Mouse (Mus musculus) heart, adult 2 months (tissue): ENCODE data around the gene Gnb1l. TPM values are rescaled to one million over a fixed set of nuclear protein-coding genes. Genes with fewer than 3 reads are reported as not detected.

ENCODE experiments used
- DNase-seq, 2 experiments: peaks; one replicate each; pipeline ENCODE4 v3.0.0; 2021
- H3K27ac ChIP-seq: fragments of 200-600 bp; 2 replicates; pipeline ENCODE4 v1.8.1; 2022
- H3K27me3 ChIP-seq: fragments of 200-500 bp; 2 replicates; pipeline ENCODE4 v1.6.1; 2012; ENCODE audit warnings: mild to moderate bottlenecking, low read length, inconsistent platforms, mixed read lengths; ENCODE audit not compliant: control insufficient read depth, insufficient read depth
- H3K36me3 ChIP-seq: fragments of 200-500 bp; 2 replicates; pipeline ENCODE4 v1.6.1; 2012; ENCODE audit warnings: low read length, inconsistent platforms; ENCODE audit not compliant: control insufficient read depth, insufficient read depth
- H3K4me1 ChIP-seq: fragments of 200-500 bp; 2 replicates; pipeline ENCODE4 v1.6.1; 2011; ENCODE audit warnings: low read length; ENCODE audit not compliant: control insufficient read depth, insufficient read depth
- H3K4me3 ChIP-seq: fragments of 200-600 bp; 2 replicates; pipeline ENCODE4 v1.8.1; 2022
- H3K79me2 ChIP-seq: fragments of 200-500 bp; replicated peaks from 2 replicates; pipeline ENCODE4 v1.6.1; 2012; ENCODE audit warnings: mild to moderate bottlenecking, inconsistent platforms, low read length, moderate library complexity, mixed read lengths; ENCODE audit not compliant: control insufficient read depth, insufficient read depth
- H3K9ac ChIP-seq: fragments of 200-500 bp; 2 replicates; pipeline ENCODE4 v1.6.1; 2012; ENCODE audit warnings: low read depth, mild to moderate bottlenecking, control low read depth, inconsistent platforms, low read length, mixed read lengths
- CTCF ChIP-seq: fragments of 200-600 bp; IDR thresholded peaks from 2 replicates; pipeline ENCODE4 v1.8.1; 2022; ENCODE audit warnings: antibody characterized with exemption, mild to moderate bottlenecking, moderate library complexity
- EP300 ChIP-seq: fragments of 200-500 bp; IDR thresholded peaks from 2 replicates; pipeline ENCODE4 v1.6.1; 2011; ENCODE audit warnings: low read depth, low read length, control low read depth; ENCODE audit not compliant: insufficient read depth
- POLR2A ChIP-seq: fragments of 200-500 bp; IDR thresholded peaks from 2 replicates; pipeline ENCODE4 v1.6.1; 2011; ENCODE audit warnings: mild to moderate bottlenecking, low read depth, low read length, control low read depth; ENCODE audit not compliant: insufficient read depth
- WGBS: fragments of 180-500 bp; shearing (Covaris S2); methylation state at CpG from one replicate; pipeline ENCODE4 v1.1.7; 2018; 5-methylcytosine and 5-hydroxymethylcytosine counted together
- intact Hi-C: fragments of 180-260 bp; cut with DNase I; formaldehyde crosslinking; loops from one replicate; pipeline ENCODE4 v1.15.1; 2025
- polyA plus RNA-seq: library from polyadenylated mRNA; depleted of rRNA; stranded (reverse); fragments of >200 nt; gene quantifications from 2 replicates; pipeline ENCODE4 v1.2.3, GENCODE M21; 2012
- total RNA-seq, 2 experiments: library from RNA; stranded (reverse); gene quantifications; 2 replicates each; pipeline ENCODE4 v1.2.3; 2021

Gene Gnb1l
- total and polyA plus RNA-seq, 3 experiments = 5.3 to 8.5 (median 7.4) TPM

DNA sequence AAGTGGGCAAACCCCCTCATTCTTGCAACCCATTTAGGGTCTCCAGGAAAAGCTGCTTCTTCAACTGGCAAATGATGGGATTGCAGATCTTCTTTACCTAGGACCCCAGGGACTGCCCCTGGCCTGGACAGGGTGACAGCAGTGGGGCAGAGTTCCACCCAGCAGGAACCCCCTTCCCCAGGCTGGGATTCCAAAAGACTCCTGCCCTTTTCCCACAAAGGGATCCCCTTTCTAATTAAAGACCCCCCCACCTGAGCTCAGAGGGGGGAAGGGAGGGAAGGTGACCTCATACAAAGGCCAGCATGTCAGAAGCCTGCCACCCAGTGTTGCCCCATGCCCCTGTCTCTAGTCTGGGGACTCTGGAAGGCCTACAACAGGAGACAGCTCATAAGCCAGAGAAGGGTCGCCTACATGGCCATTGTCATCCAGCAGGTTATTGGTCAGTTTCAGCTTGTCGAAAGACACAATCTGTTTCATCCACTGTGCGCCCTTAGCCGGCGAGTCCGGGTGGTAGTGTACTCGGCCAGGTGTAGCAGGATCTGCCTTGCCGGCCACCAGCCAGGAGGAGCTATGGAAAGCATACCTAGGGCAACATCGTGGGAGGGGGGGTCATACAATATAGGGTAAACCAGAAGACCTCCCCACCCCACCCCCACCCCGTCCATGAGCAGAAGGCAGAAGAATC, 85.3 kb downstream of the Gnb1l start:
- no peak for DNase-seq
- no peak overlapping the region for H3K4me3 ChIP-seq
- 69% methylated on average over 10 of the region's 10 CpGs for WGBS
- H3K36me3 ChIP-seq = no peaks in the 10 kb centered on the region
- H3K9ac ChIP-seq = no peak overlapping the region
- peaks cover 39% of the 10 kb centered on the region for H3K27me3 ChIP-seq
- no peak overlapping the region for H3K27ac ChIP-seq
- peaks cover 2% of the 10 kb centered on the region; the same call in 1 of the 2 replicates for H3K4me1 ChIP-seq
- TF ChIP-seq POLR2A = no peak
- TF ChIP-seq EP300 = no peak
- no peak for TF ChIP-seq CTCF
- no peaks in the 10 kb centered on the region for H3K79me2 ChIP-seq
- intact Hi-C loops = no loop called here

DNA sequence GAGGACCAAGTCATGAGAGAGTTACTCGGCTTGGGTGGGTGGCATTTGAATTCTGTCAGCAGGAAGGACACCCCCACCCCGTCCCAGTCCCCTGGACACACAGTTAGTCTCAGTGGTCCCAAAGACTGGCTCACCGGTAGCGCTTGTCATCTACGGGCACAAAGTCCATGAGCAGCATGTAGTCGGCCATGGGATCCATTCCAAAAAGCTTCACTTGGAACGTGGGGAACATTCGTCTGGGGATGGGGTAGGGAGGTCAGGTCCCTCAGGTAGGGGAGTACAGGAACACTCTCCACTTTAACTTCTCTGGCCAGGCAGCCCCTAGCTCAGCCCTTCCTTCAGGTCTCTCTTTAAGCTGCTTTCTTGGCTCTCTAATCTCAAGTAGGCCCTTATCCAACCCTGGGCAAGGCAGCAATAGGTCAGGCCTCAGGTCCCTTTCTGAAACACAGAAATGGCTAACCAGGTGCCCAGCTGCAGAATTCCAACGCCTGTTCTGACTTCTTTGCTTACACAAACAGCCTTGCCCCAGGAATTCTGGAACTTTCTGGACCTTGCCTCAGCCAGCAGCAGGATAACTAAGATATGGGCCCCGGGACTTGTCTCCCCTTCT, 86.5 kb downstream of the Gnb1l start:
- Histone ChIP-seq H3K27me3 (peaks cover 40% of the 10 kb centered on the region), H3K27ac (no peak overlapping the region), H3K36me3 (no peaks in the 10 kb centered on the region), H3K4me3 (no peak overlapping the region), H3K9ac (no peak overlapping the region), H3K79me2 (no peaks in the 10 kb centered on the region), H3K4me1 (peaks cover 2% of the 10 kb centered on the region; the same call in 1 of the 2 replicates)
- DNase-seq = no peak
- TF ChIP-seq EP300 = no peak
- no peak for TF ChIP-seq CTCF
- no peak for TF ChIP-seq POLR2A
- 84% methylated on average over 10 of the region's 10 CpGs for WGBS
- intact Hi-C loops = no loop called here

DNA sequence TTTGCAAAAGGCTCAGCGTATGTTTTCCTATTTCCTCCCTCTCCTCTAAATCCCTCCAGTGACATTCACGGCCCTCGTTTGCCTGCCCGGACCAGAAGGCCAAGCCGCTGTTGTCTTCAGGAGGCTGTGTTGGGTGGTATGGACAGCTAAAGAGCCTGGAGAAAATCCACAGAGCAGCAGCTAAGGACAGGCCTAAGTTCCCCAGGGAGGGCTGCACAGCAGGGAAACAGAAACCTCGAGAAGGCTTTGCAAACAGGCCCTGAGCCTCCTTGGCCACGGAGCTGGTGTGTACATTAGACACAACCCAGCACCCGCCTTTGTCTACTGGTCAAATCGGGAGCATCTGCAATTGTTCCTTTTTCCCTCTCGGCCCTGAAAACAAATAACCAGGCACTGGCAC, 87.2 kb downstream of the Gnb1l start:
- WGBS = 63% methylated on average over 10 of the region's 10 CpGs
- Histone ChIP-seq H3K36me3 (no peaks in the 10 kb centered on the region), H3K4me1 (peaks cover 2% of the 10 kb centered on the region; the same call in 1 of the 2 replicates), H3K4me3 (no peak overlapping the region), H3K27me3 (peaks cover 43% of the 10 kb centered on the region), H3K79me2 (no peaks in the 10 kb centered on the region), H3K27ac (no peak overlapping the region), H3K9ac (no peak overlapping the region)
- TF ChIP-seq CTCF (no peak), EP300 (no peak), POLR2A (no peak)
- intact Hi-C loops = no loop called here
- DNase-seq = no peak

DNA sequence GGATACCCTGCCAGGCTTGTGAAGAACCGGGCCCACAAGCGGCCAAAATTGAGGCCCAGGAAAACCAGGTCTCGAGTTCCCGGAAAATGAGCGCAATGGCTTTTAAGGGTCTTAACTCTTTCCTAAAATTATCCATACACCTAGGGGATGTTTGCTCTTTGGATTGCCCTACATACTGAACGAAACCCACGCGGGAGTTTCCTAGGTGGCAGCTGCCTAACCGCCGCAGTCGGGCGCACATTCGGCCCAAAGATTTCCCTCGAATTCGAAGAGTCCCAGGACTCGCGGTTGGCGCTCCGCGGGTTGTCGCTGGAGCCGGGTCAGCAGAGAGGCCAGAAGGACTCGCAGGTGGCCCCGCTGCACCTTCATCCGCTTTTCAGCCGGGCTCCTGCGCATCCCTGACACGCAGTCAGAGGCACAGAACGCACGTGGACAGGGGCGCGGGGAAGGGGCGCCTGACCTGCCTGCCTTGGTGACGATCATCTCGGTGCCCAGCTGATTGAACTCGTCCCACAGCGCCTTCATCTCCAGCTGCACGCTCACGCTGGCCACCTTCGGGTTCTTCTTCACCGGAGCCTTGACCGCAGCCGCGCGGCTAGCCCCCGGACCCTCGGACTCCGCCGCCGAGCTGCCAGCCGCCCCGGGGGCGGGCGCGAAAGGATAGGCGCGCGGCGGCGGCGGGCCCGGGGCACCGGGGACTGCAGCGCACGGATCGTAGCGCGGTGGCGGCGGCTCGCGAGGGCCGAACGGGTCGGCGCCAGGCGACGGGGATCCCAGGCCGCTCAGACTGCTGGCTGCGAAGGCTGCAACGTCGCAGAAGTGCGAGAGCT, 87.8 kb downstream of the Gnb1l start:
- WGBS = 11% methylated on average over 82 of the region's 83 CpGs

DNA sequence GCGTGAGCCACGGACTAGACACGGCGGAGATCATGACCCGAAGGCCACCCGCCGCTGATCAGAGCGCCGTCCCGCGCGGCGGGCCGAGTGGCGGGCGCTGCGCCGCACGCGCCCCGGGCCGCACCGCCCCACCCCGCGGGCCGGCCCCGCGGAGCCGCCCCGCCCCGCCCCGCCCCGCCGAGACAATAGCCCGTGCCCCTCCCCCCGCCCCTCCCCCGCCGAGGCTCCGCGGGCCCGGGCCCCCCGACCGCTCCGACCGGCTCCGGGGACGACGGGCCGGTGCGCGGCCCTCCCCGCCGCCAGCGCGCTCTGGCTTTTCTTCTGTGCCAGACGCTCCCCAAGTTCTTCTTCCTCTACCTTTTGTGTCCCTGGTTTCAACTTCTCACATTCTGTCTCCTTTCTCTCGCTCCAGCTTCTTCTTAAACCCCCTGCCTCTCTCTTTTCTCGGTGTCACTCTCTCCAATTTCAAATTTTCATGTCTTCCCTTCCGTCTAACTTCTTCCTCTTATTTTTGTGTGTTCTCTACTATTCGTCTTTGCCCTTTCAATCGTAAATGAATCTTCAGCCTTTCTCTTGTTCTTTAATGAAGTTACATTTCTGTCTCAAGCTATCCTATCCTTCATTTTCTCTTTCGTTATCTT, 88.5 kb downstream of the Gnb1l start:
- H3K36me3 ChIP-seq = no peaks in the 10 kb centered on the region
- peak overlapping the region; percentile 49 for H3K9ac ChIP-seq
- TF ChIP-seq EP300 (no peak), CTCF (no peak), POLR2A (no peak)
- H3K27ac ChIP-seq = no peak overlapping the region
- WGBS = 7% methylated on average over 32 of the region's 62 CpGs
- H3K27me3 ChIP-seq = peaks cover 41% of the 10 kb centered on the region
- intact Hi-C loops = no loop called here
- H3K4me3 ChIP-seq = peak overlapping the region; percentile 35; the same call in 1 of the 2 replicates
- no peak for DNase-seq
- no peaks in the 10 kb centered on the region for H3K79me2 ChIP-seq
- H3K4me1 ChIP-seq = no peaks in the 10 kb centered on the region; the same call in 1 of the 2 replicates

More for the DNA sequence above, 87.8 kb downstream of the Gnb1l start:
- Histone ChIP-seq H3K27me3 (peaks cover 41% of the 10 kb centered on the region), H3K4me3 (peak overlapping the region; percentile 35; the same call in 1 of the 2 replicates), H3K79me2 (no peaks in the 10 kb centered on the region), H3K36me3 (no peaks in the 10 kb centered on the region), H3K9ac (peak overlapping the region; percentile 49), H3K27ac (no peak overlapping the region), H3K4me1 (no peaks in the 10 kb centered on the region)
- no peak for DNase-seq
- TF ChIP-seq CTCF = no peak
- TF ChIP-seq EP300 = no peak
- no peak for TF ChIP-seq POLR2A
- intact Hi-C loops = no loop called here
